Mouse (Mus musculus): ENCODE measurements at regions not wholly inside any gene's neighbourhood (a gene's known extent, or its start where the extent isn't known, plus 50 kb on each side); places are given as distances from the start of the nearest gene placed in this dataset.

GRCm38 (mm10) chr9:46814478-46815241, 183.9 kb upstream of the Gm4791 start:
- TF ChIP-seq POLR2A (IDR thresholded peaks at IDR 0.05; ENCODE audit: insufficient read depth, low read depth, low read length) (no peak), CTCF (IDR thresholded peaks at IDR 0.05; ENCODE audit: insufficient read depth, low read depth, low read length) (peak; percentile 66; the same call in 1 of the 2 replicates)

Data from olfactory bulb, adult 2 months (tissue).